Mouse (Mus musculus) urinary bladder, adult 18-20 months (tissue): ENCODE measurements around the gene Fasn.

Experiments used
- DNase-seq, 2 experiments: peaks; one replicate each; pipeline ENCODE4 v3.0.0; 2022; ENCODE audit warnings: low spot score in 2 of 2, mixed read lengths in 2 of 2

Fasn gene

DNA sequence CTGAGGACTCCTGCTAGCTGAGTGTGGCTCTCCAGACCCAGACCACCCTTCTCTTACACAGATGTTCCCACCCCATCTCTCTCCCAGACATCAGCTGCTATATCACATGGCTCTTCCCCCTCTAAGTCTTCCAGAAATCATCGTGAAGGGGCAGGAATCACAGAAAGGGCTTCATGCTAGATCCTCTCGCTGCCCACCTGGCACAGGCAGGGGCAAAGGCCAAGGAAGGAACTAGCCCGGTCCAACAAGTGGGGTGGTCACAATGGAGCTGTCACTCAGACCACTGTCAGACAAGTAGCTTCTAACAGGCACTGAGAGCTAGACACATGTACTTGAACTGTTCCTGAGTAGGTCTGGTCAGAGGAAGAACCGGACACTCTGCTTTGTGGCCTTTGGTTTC lies 4.1 kb upstream of the Fasn start:
- no peak for DNase-seq

GRCm38 (mm10) chr11:120826016-120826953 lies 1.9 kb upstream of the Fasn start:
- DNase-seq = no peak

GRCm38 (mm10) chr11:120825289-120825863 lies 1.0 kb upstream of the Fasn start:
- no peak for DNase-seq

- no peak for DNase-seq
Observed at GRCm38 (mm10) chr11:120824787-120825288, 491 bp upstream of the Fasn start.

DNA sequence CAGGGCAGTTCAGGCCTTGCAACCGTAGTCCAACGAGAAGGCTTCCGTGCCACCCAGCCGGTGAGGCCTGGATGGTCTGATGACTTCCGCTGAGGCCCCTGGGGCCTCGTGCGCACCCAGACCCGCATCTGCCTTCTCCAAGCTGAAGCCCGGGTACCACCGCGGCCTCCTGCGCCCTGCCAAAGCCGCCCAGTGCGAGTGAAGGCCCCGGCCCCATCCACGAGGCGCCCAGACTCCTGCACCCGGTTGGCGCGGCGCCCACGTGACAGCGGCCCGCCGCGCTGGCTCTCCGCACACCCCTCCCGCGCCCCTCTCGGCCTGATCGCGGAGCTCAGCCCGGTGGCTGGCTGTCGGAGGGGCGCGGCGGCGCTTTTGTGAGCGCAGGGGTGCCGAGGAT lies 798 bp downstream of the Fasn start:
- peak in 1 of 2 experiments; percentile 33 for DNase-seq

GRCm38 (mm10) chr11:120822831-120823550 lies 1.4 kb downstream of the Fasn start:
- peak in 1 of 2 experiments; percentile 56 for DNase-seq

- DNase-seq = no peak
Observed at GRCm38 (mm10) chr11:120822321-120822720, 2.0 kb downstream of the Fasn start.

DNA sequence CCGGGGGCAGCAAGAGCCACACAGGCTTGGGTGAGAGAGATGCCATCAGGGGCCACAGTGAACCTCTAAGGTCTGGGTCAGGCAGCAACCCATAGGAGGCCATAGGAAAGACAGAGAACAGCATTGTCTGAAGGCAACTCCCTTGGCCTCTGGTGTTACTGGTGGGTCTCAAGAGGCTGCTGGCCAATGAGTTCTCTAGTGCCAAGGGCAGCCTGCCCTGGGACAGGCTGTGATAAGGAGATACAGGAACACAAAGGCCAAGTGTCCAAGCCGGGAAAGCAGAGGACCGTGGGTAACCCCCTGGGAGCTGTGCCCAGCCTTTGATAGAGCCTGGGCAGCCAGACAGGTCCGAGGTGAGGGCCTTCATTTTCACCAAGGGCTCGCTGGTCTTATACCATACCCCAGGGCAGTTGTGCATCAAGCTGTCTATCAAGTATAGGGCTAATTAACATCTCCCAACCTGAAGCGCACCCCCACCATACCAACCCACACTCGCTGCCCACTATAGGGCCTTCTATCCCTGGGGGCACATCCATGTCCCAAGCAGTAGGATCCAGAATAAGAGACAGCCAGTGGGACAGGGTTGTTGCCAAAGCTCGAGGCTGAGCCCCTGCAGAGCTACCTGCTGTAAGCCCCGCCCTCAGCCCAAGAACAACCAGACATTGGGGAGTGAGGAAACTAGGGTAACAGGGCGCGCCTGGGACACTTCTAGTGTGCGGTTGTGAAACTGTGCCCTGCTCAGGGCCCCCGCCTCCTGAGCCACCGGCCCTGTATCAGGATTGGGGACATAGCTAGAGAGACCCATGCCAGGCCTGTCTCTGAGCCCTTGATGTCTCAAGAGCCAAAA lies 3.0 kb downstream of the Fasn start:
- no peak for DNase-seq

GRCm38 (mm10) chr11:120820546-120820945 lies 3.8 kb downstream of the Fasn start:
- no peak for DNase-seq

- DNase-seq = no peak
Observed at GRCm38 (mm10) chr11:120819556-120819955, 4.8 kb downstream of the Fasn start.

- DNase-seq = no peak
Observed at GRCm38 (mm10) chr11:120818251-120818650, 6.1 kb downstream of the Fasn start.

DNA sequence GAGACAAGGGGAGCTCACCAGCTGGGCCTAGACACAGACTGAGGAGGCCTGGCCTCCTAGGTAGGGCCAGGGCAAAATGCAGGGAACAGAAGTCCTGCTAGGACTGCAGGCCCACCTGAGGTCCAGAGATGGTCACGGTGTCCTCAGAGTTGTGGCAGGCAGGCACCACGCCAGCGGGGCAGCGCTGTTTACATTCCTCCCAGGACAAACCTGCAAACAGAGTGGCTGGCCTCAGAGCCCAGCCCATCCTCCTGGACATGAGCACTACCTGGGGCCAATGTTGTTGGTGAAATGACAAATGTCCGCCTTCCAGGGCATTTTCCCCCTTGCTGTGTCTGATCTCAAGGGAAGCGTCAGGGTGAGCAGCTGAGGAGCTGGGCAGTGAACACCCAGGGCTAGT lies 7.0 kb downstream of the Fasn start:
- DNase-seq = no peak

DNA sequence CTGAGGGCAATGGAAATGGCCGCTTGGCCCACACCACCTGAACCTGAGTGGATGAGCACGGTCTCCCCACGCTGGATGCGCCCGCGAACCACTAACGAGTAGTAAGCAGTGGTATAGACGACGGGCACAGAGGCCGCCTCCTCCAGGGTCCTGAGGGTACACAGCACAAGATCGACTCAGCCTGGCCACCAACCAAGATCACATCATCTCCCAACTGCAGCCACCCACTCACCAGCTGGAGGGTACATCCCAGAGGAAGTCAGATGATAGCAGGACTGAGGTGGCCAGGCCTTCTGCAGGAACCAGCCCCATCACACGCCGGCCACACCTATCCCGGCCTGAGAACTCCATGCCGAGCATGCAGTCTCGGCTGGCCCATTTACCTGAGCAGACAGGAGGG lies 12.3 kb downstream of the Fasn start:
- DNase-seq = no peak

DNA sequence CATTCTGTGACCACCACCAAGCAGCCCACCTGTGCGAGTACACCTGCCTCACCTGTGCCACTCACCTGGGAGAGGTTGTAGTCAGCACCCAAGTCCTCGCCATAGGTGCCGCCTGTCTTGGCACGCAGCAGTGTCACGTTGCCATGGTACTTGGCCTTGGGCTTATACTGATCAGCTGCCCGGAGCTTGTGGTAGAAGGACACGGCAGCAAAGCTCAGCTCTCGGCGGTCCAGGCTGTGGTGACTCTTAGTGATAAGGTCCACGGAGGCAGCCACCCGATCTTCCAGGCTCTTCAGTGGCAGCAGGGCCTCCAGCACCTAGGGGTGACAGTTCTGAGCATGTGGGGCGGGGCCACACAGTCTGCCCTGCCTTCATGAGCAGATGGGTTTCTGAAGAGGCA lies 16.3 kb downstream of the Fasn start:
- no peak for DNase-seq

- no peak for DNase-seq
Observed at GRCm38 (mm10) chr11:120805375-120806298, 18.7 kb downstream of the Fasn start.

DNA sequence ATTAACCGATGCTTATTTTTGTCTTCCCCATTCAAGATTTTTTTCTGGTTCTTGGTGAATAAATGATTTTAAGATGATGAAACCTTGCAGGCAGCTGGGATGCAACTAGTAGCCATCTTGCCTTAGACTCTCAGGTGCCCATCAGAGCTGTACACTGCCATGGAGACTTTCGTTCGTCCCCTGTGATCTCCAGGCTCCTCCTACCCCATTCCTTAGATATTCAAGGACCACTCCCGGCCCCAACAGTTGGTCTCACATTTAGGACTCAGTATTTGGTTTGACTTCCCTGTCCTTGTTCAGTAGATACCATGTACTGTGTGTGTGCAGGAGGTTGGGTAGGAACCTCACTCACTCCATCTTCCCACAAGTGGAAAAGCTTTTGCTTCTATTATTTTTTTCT lies 19.6 kb downstream of the Fasn start:
- no peak for DNase-seq

- no peak for DNase-seq
Observed at GRCm38 (mm10) chr11:120804274-120804673, 20.1 kb downstream of the Fasn start.

DNA sequence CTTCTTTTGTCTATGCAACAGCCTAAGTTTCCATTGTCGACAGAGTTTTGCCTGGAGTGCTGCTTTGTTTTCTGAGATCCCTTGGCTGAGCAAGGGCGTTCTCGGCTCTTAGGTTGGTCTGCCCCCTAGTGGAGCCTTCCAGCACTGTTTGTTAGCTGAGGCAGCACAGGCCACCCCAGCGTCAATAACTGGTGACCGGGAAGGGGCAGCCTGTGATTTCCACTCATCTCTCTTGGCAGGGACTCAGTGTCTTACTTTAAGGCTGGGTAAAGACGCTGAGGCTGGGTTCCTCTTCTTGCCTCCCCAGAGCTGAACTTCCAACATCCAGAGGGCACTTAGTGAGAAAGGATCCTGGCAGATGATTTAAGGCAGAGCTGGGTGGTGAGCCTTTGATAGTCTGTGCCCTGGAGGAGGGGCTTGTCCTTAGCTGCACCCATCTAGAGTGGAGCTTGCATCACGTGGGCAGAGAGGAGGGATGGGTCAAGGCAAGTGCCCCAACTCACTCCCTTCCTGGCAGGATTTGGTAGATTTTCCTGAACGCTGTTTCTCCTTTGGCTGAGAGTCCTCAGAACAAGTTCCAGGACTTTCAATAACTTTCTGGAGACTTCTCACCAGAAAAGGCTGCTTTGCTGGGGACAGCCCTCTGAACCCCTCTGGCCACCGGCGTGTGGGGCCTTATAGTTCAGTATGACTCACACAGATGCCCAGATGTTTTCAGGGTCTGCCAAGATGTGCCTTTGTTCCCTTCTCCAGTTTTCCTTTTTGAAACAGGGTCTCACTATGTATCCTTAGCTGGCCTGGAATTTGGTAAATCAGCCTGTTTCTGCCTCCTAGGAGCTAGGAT lies 24.1 kb downstream of the Fasn start:
- DNase-seq = peak; percentile 79 to 83

- DNase-seq = no peak
Observed at GRCm38 (mm10) chr11:120799316-120799890, 24.9 kb downstream of the Fasn start.
